In genomic region chr6:144814931-144815364, GRCm38 (mm10) we compare ENCODE assay signal across 9 mouse cellular contexts. TPM values are rescaled to one million over a fixed set of nuclear protein-coding genes. Genes with fewer than 3 reads are reported as not detected.
A peak's percentile ranks its signal among the peaks of the same experiment; 100 is the strongest.
DNase-seq lines count a peak whose midpoint lies in the region; ATAC-seq and TF ChIP-seq lines count a peak whose summit lies in the region.
"Had no signal": no experiment of that assay in that cellular context is flagged by ENCODE, and none has a peak within 500 bp of the region (broad histone marks: within the 10 kb centered on the region; RNA-seq: fewer than 3 reads in every experiment).

No protein-coding gene starts in this region.

- no peak overlapping the region for H3K9ac ChIP-seq in CH12.LX (ENCODE audit: insufficient read depth, low read depth)
- H3K9ac ChIP-seq in hindbrain, embryonic 16.5 days (ENCODE audit: low read depth, low read length), result no peak overlapping the region
- no peak overlapping the region for H3K9ac ChIP-seq in midbrain, embryonic 12.5 days (replicated peaks)
- H3K9ac ChIP-seq: neural tube, embryonic 12.5 days had no signal

- H3K79me2 ChIP-seq in CH12.LX (replicated peaks; ENCODE audit: control insufficient read depth, extremely low read depth, insufficient read depth, poor library complexity, severe bottlenecking), result no peaks in the 10 kb centered on the region

- ATAC-seq in hindbrain, embryonic 16.5 days, result peak; percentile 52; the same call in 1 of the 2 replicates
- ATAC-seq in midbrain, embryonic 12.5 days (ENCODE audit: low FRiP score, low read depth), result peak; percentile 62; the same call in 1 of the 2 replicates

- no peak overlapping the region for H3K4me2 ChIP-seq in CH12.LX (ENCODE audit: insufficient read depth, low read depth, poor library complexity, severe bottlenecking)
- H3K4me2 ChIP-seq in hindbrain, embryonic 16.5 days (ENCODE audit: low read length), result no peak overlapping the region
- no peak overlapping the region for H3K4me2 ChIP-seq in midbrain, embryonic 12.5 days (replicated peaks)
- H3K4me2 ChIP-seq: neural tube, embryonic 12.5 days had no signal

- 16% methylated on average over 6 of the region's 6 CpGs for WGBS in forebrain, embryonic 10.5 days
- WGBS in hindbrain, embryonic 16.5 days, result 4% methylated on average over 6 of the region's 6 CpGs
- 8% methylated on average over 6 of the region's 6 CpGs for WGBS in midbrain, embryonic 12.5 days

- H3K36me3 ChIP-seq in CH12.LX (replicated peaks in 1 of 2; ENCODE audit: control insufficient read depth in 1 of 2, insufficient read depth in 1 of 2, low read length in 1 of 2), result no peaks in the 10 kb centered on the region
- H3K36me3 ChIP-seq in forebrain, embryonic 10.5 days (replicated peaks), result no peaks in the 10 kb centered on the region
- no peaks in the 10 kb centered on the region for H3K36me3 ChIP-seq in hindbrain, embryonic 16.5 days (ENCODE audit: control insufficient read depth, insufficient read depth, low read length)
- H3K36me3 ChIP-seq in midbrain, embryonic 12.5 days, result no peaks in the 10 kb centered on the region
- H3K36me3 ChIP-seq: neural tube, embryonic 12.5 days had no signal

- peak; percentile 55 for TF ChIP-seq RAD21 in CH12.LX (IDR thresholded peaks at IDR 0.05; ENCODE audit: low read depth, low read length)

- peak in 1 of 2 experiments; percentile 57; a peak in 2 of 4 replicates for TF ChIP-seq CTCF in CH12.LX (conservative IDR thresholded peaks at IDR 0.05 in 1 of 2, IDR thresholded peaks at IDR 0.05 in 1 of 2; ENCODE audit: low read depth in 2 of 2, low read length in 2 of 2)

- in situ Hi-C loops in CH12.LX (cut with MboI; ENCODE audit: low pct_ligation_motif_present, low pct_unique_long_range_greater_than_20kb, low sequenced_read_pairs), result no loop called here

- DNase-seq in CH12.LX (ENCODE audit: extremely low read depth) (peak; percentile 34), ZHBTc4 (ENCODE audit: low read depth, low spot score) (peak; percentile 59)
- peak; percentile 41 for DNase-seq in forebrain, embryonic 10.5 days (ENCODE audit: extremely low spot score, low spot score)
- DNase-seq in layer of hippocampus, postnatal 36 days, result peak; percentile 28 to 53
- DNase-seq in B cell, adult 2 months, result no peak
- no peak for DNase-seq in spleen, postnatal 36 days (ENCODE audit: low spot score in 2 of 2)

- TF ChIP-seq POLR2A in CH12.LX (IDR thresholded peaks at IDR 0.05; ENCODE audit: low read depth, low read length), result no peak

- H3K27me3 ChIP-seq in CH12.LX (replicated peaks), result no peaks in the 10 kb centered on the region
- H3K27me3 ChIP-seq in forebrain, embryonic 10.5 days (ENCODE audit: poor library complexity, severe bottlenecking), result no peaks in the 10 kb centered on the region
- H3K27me3 ChIP-seq in hindbrain, embryonic 16.5 days (replicated peaks; ENCODE audit: control insufficient read depth, insufficient read depth, low read length), result no peaks in the 10 kb centered on the region
- no peaks in the 10 kb centered on the region for H3K27me3 ChIP-seq in midbrain, embryonic 12.5 days
- H3K27me3 ChIP-seq: neural tube, embryonic 12.5 days had no signal

- no peak for TF ChIP-seq EP300 in CH12.LX (IDR thresholded peaks at IDR 0.05; ENCODE audit: low read length)

- H3K27ac ChIP-seq in CH12.LX (ENCODE audit: insufficient read depth, low read depth), result no peak overlapping the region
- H3K27ac ChIP-seq in forebrain, embryonic 10.5 days, result 0 out of 2 replicates have a peak overlapping the region, but pooled peaks have one; percentile 8
- no peak overlapping the region for H3K27ac ChIP-seq in hindbrain, embryonic 16.5 days (ENCODE audit: low read depth, low read length)
- H3K27ac ChIP-seq in midbrain, embryonic 12.5 days (replicated peaks), result no peak overlapping the region
- H3K27ac ChIP-seq: neural tube, embryonic 12.5 days had no signal

- H3K9me3 ChIP-seq in CH12.LX (replicated peaks; ENCODE audit: low read length), result no peaks in the 10 kb centered on the region
- no peaks in the 10 kb centered on the region for H3K9me3 ChIP-seq in forebrain, embryonic 10.5 days
- H3K9me3 ChIP-seq in hindbrain, embryonic 16.5 days (ENCODE audit: control insufficient read depth, low read length), result no peaks in the 10 kb centered on the region
- no peaks in the 10 kb centered on the region for H3K9me3 ChIP-seq in midbrain, embryonic 12.5 days
- H3K9me3 ChIP-seq: neural tube, embryonic 12.5 days had no signal

- no peak overlapping the region for H3K4me3 ChIP-seq in CH12.LX (replicated peaks in 1 of 3; ENCODE audit: low read depth in 2 of 3, low read length in 2 of 3, poor library complexity in 1 of 3)
- H3K4me3 ChIP-seq in forebrain, embryonic 10.5 days, result no peak overlapping the region
- H3K4me3 ChIP-seq in hindbrain, embryonic 16.5 days (ENCODE audit: low read length), result no peak overlapping the region
- H3K4me3 ChIP-seq in midbrain, embryonic 12.5 days, result no peak overlapping the region
- H3K4me3 ChIP-seq: neural tube, embryonic 12.5 days had no signal

- dilution Hi-C loops in CH12.LX (cut with MboI; ENCODE audit: extremely low pct_ligation_motif_present, extremely low pct_unique_long_range_greater_than_20kb, low sequenced_read_pairs), result no loop called here

- H3K4me1 ChIP-seq in CH12.LX (ENCODE audit: control insufficient read depth in 1 of 2, insufficient read depth in 2 of 2), result peaks cover 4 to 17% of the 10 kb centered on the region in 2 experiments
- H3K4me1 ChIP-seq in forebrain, embryonic 10.5 days, result peaks cover 14% of the 10 kb centered on the region
- H3K4me1 ChIP-seq in hindbrain, embryonic 16.5 days (ENCODE audit: control insufficient read depth, insufficient read depth, low read depth, low read length), result no peaks in the 10 kb centered on the region; the same call in 1 of the 2 replicates
- H3K4me1 ChIP-seq in midbrain, embryonic 12.5 days, result peaks cover 9% of the 10 kb centered on the region; the same call in 1 of the 2 replicates
- H3K4me1 ChIP-seq: neural tube, embryonic 12.5 days had no signal

TF ChIP-seq in CH12.LX, 34 proteins besides CTCF, POLR2A, EP300 and RAD21:
- TF ChIP-seq SMC3 (IDR thresholded peaks at IDR 0.05; ENCODE audit: low read depth, low read length) (peak; percentile 54), NRF1 (IDR thresholded peaks at IDR 0.05; ENCODE audit: low read depth, low read length) (no peak)

RNA-seq across cellular contexts. Expression of gene Sox5, which starts 33.2 kb away (rescaled TPM):
- total RNA-seq in CH12.LX (2012; rRNA removed) (0.08 and 0.21 TPM in 2 replicates), CH12.LX (2014; rRNA removed) (0.46 and 0.90 TPM in 2 replicates)
- 0.29 and 0.47 TPM in 2 replicates for polyA plus RNA-seq in CH12.LX (2012; ENCODE audit: insufficient read length, low read depth)
- 66.2 and 67.3 TPM in 2 replicates for polyA plus RNA-seq in forebrain, embryonic 10.5 days (2016; fragmentation: Nextera tagmentation; extraction: Ambion mirVana)
- polyA plus RNA-seq in hindbrain, embryonic 16.5 days (2015; fragmentation: Nextera tagmentation; extraction: Ambion mirVana), result 38.6 and 40.7 TPM in 2 replicates
- total RNA-seq in layer of hippocampus, postnatal 36 days (2021), result 10 to 100 TPM; 28.7 to 41.6 TPM
- polyA plus RNA-seq in midbrain, embryonic 12.5 days (2016; fragmentation: Nextera tagmentation; extraction: Ambion mirVana), result 39.2 and 46.8 TPM in 2 replicates

Comparison
In these comparisons a context has a peak if more than half of its experiments do, and no peak if none do; other contexts are left out.
1. DNase-seq: peak in CH12.LX (single experiment), ZHBTc4 (single experiment), forebrain, embryonic 10.5 days (single experiment) and layer of hippocampus, postnatal 36 days (2 of 2); none in B cell, adult 2 months (0 of 2) and spleen, postnatal 36 days (0 of 2).
2. RNA of gene Sox5, which starts 33.2 kb away (polyA plus RNA-seq): 66.2 to 67.3 TPM in forebrain, embryonic 10.5 days, 39.2 to 46.8 TPM in midbrain, embryonic 12.5 days and 38.6 to 40.7 TPM in hindbrain, embryonic 16.5 days; 0.29 to 0.47 TPM in CH12.LX; every median in the first group is over 10 times any median in the second.